Mouse (Mus musculus): ENCODE measurements around the gene C030005K15Rik. TPM values are rescaled to one million over a fixed set of nuclear protein-coding genes. Genes with fewer than 3 reads are reported as not detected.
A peak's percentile ranks its signal among the peaks of the same experiment; 100 is the strongest.

Gene C030005K15Rik
- total RNA-seq, 1 experiment, result not detected

DNA sequence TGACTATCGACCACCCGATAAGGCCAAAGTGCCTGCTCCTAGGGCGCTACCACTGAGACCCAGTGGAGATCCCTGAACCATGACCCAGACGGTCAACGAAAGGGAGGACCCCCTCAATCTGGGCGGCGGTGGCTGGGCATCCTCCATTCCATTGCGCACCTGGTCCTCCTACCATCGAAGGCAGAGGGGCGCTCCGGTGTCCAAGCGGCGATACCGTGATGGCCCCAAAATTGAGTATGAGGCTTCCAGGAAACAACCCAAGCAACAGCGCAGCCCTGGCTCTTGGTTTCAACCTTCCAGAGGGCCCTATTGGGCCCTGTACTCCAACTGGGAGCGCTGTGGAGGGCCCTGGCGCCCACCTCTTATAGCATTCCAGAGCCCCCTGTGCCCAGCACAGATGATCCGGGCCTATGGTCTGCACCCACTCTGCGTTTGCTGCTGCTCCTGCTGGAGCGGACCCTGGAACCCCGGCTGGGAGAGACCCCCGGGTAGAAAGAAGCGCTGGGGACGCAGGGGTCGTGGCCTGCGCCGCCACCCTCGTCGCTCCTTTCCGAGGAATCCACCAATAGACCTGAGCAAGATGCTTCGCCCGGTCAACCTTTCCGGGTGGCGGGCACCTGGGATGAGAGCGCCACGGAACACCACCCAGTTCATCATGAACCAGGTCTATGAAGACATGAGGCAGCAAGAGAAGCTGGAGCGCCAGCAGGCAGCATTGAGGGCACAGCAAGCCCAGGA is 33.0 kb downstream of the C030005K15Rik start:
- H3K9ac ChIP-seq (ENCODE audit: insufficient read depth, low read depth, low read length, poor library complexity, severe bottlenecking), result no peak overlapping the region
- TF ChIP-seq HCFC1 (IDR thresholded peaks at IDR 0.05; ENCODE audit: borderline replicate concordance, insufficient read depth, low read length), result no peak
- TF ChIP-seq MAFK (IDR thresholded peaks at IDR 0.05; ENCODE audit: insufficient read depth, low read depth, low read length), result no peak
- TF ChIP-seq ZNF384 (IDR thresholded peaks at IDR 0.05; ENCODE audit: low read depth, low read length), result no peak
- no peak for TF ChIP-seq ZC3H11A (IDR thresholded peaks at IDR 0.05; ENCODE audit: borderline replicate concordance, low read depth, low read length)
- TF ChIP-seq CHD2 (IDR thresholded peaks at IDR 0.05; ENCODE audit: low read depth, low read length), result no peak
- in situ Hi-C loops (cut with MboI; ENCODE audit: low sequenced_read_pairs in 2 of 2, unreplicated experiment in 2 of 2), result loop anchor here (25.0 kb wide), 2 partner anchors 306 to 331 kb away; no protein-coding TSS in a partner anchor
- peak overlapping the region in 1 of 2 experiments; percentile 36; a peak in 2 of 4 replicates for H3K4me3 ChIP-seq (ENCODE audit: insufficient read depth in 1 of 2, low read depth in 1 of 2, low read length in 2 of 2, poor library complexity in 1 of 2, severe bottlenecking in 1 of 2)
- no peak for DNase-seq (ENCODE audit: low read depth, low spot score)
- H3K36me3 ChIP-seq (ENCODE audit: control insufficient read depth, insufficient read depth, low read length, poor library complexity, severe bottlenecking), result no peaks in the 10 kb centered on the region
- H3K27ac ChIP-seq (ENCODE audit: insufficient read depth, low read depth, low read length, poor library complexity, severe bottlenecking), result no peak overlapping the region
- no peaks in the 10 kb centered on the region for H3K9me3 ChIP-seq (ENCODE audit: control insufficient read depth, insufficient read depth, low read depth, low read length)
- no peaks in the 10 kb centered on the region for H3K4me1 ChIP-seq (ENCODE audit: control insufficient read depth in 2 of 2, insufficient read depth in 2 of 2, low read length in 2 of 2, poor library complexity in 1 of 2)

DNA sequence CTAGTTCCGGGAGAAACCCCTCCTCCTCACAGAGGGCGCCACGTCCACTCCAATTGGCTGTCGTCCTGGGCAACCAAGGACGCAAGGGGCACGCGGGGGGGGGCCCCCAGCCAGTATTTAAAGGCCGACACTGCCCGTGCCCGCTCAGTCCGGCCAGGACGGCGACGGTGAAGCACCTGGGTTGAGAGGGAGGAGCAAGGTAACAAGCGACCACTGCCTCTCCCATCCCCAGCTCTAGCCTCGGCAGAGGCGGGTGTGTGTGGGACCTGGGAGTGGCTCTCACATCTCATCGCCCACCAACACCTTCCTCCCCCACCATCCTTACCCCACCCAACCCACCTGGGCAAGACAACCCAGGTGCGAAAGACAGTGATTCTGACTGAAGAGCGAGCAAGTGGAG is 33.6 kb downstream of the C030005K15Rik start, which contains the start of gene Ccer1:
Gene Ccer1 (plus strand): TSS at position 147 of the 400 bp plus-strand sequence.
- Histone ChIP-seq H3K36me3 (ENCODE audit: control insufficient read depth, insufficient read depth, low read length, poor library complexity, severe bottlenecking) (no peaks in the 10 kb centered on the region), H3K9me3 (ENCODE audit: control insufficient read depth, insufficient read depth, low read depth, low read length) (no peaks in the 10 kb centered on the region), H3K4me1 (ENCODE audit: control insufficient read depth in 2 of 2, insufficient read depth in 2 of 2, low read length in 2 of 2, poor library complexity in 1 of 2) (no peaks in the 10 kb centered on the region), H3K27ac (ENCODE audit: insufficient read depth, low read depth, low read length, poor library complexity, severe bottlenecking) (no peak within 1 kb of the TSS), H3K4me3 (ENCODE audit: insufficient read depth in 1 of 2, low read depth in 1 of 2, low read length in 2 of 2, poor library complexity in 1 of 2, severe bottlenecking in 1 of 2) (peak within 1 kb of the TSS in 1 of 2 experiments; percentile 36; a peak in 2 of 4 replicates), H3K9ac (ENCODE audit: insufficient read depth, low read depth, low read length, poor library complexity, severe bottlenecking) (no peak within 1 kb of the TSS)
- no peak for DNase-seq (ENCODE audit: low read depth, low spot score)
- in situ Hi-C loops (cut with MboI; ENCODE audit: low sequenced_read_pairs in 2 of 2, unreplicated experiment in 2 of 2), result loop anchor here (25.0 kb wide), 2 partner anchors 306 to 331 kb away; no protein-coding TSS in a partner anchor
- TF ChIP-seq ZC3H11A (IDR thresholded peaks at IDR 0.05; ENCODE audit: borderline replicate concordance, low read depth, low read length) (no peak), ZNF384 (IDR thresholded peaks at IDR 0.05; ENCODE audit: low read depth, low read length) (no peak), HCFC1 (IDR thresholded peaks at IDR 0.05; ENCODE audit: borderline replicate concordance, insufficient read depth, low read length) (no peak), CHD2 (IDR thresholded peaks at IDR 0.05; ENCODE audit: low read depth, low read length) (no peak), MAFK (IDR thresholded peaks at IDR 0.05; ENCODE audit: insufficient read depth, low read depth, low read length) (no peak)

DNA sequence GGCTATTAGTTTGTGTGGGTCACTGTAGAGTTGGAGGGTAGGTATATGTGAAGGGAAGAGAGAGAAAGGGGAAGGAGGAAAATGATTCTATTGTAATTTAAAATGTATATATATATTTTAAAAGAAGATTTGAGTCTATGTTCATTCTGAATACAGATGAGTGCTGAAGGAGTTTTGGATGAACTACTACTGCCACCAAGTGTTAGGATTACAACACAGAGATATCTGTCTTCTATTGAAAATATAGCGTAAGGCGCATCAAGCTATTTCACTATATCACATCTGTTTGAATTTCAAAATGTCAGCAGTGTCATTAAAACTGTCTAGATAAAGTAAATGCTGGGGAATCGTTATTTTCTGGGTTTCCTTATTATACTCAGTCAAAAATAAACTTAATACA is 37.1 kb downstream of the C030005K15Rik start:
- no peak overlapping the region for H3K27ac ChIP-seq (ENCODE audit: insufficient read depth, low read depth, low read length, poor library complexity, severe bottlenecking)
- no peaks in the 10 kb centered on the region for H3K9me3 ChIP-seq (ENCODE audit: control insufficient read depth, insufficient read depth, low read depth, low read length)
- DNase-seq (ENCODE audit: low read depth, low spot score), result no peak
- no peaks in the 10 kb centered on the region for H3K4me1 ChIP-seq (ENCODE audit: control insufficient read depth in 2 of 2, insufficient read depth in 2 of 2, low read length in 2 of 2, poor library complexity in 1 of 2)
- no peak overlapping the region for H3K9ac ChIP-seq (ENCODE audit: insufficient read depth, low read depth, low read length, poor library complexity, severe bottlenecking)
- H3K36me3 ChIP-seq (ENCODE audit: control insufficient read depth, insufficient read depth, low read length, poor library complexity, severe bottlenecking), result no peaks in the 10 kb centered on the region
- TF ChIP-seq MAFK (IDR thresholded peaks at IDR 0.05; ENCODE audit: insufficient read depth, low read depth, low read length) (no peak), HCFC1 (IDR thresholded peaks at IDR 0.05; ENCODE audit: borderline replicate concordance, insufficient read depth, low read length) (no peak), ZC3H11A (IDR thresholded peaks at IDR 0.05; ENCODE audit: borderline replicate concordance, low read depth, low read length) (no peak)
- no peak overlapping the region for H3K4me3 ChIP-seq (ENCODE audit: insufficient read depth in 1 of 2, low read depth in 1 of 2, low read length in 2 of 2, poor library complexity in 1 of 2, severe bottlenecking in 1 of 2)
- in situ Hi-C loops (cut with MboI; ENCODE audit: low sequenced_read_pairs in 2 of 2, unreplicated experiment in 2 of 2), result loop anchor here (25.0 kb wide), 2 partner anchors 302 to 327 kb away; no protein-coding TSS in a partner anchor

GRCm38 (mm10) chr10:97687198-97687597 is 39.4 kb downstream of the C030005K15Rik start:
- DNase-seq (ENCODE audit: low read depth, low spot score), result no peak
- TF ChIP-seq ZC3H11A (IDR thresholded peaks at IDR 0.05; ENCODE audit: borderline replicate concordance, low read depth, low read length) (no peak), HCFC1 (IDR thresholded peaks at IDR 0.05; ENCODE audit: borderline replicate concordance, insufficient read depth, low read length) (no peak), ZNF384 (IDR thresholded peaks at IDR 0.05; ENCODE audit: low read depth, low read length) (no peak), MAFK (IDR thresholded peaks at IDR 0.05; ENCODE audit: insufficient read depth, low read depth, low read length) (no peak), CHD2 (IDR thresholded peaks at IDR 0.05; ENCODE audit: low read depth, low read length) (no peak)
- no peaks in the 10 kb centered on the region for H3K4me1 ChIP-seq (ENCODE audit: control insufficient read depth in 2 of 2, insufficient read depth in 2 of 2, low read length in 2 of 2, poor library complexity in 1 of 2)
- H3K9me3 ChIP-seq (ENCODE audit: control insufficient read depth, insufficient read depth, low read depth, low read length), result no peaks in the 10 kb centered on the region
- H3K36me3 ChIP-seq (ENCODE audit: control insufficient read depth, insufficient read depth, low read length, poor library complexity, severe bottlenecking), result no peaks in the 10 kb centered on the region
- H3K27ac ChIP-seq (ENCODE audit: insufficient read depth, low read depth, low read length, poor library complexity, severe bottlenecking), result no peak overlapping the region
- no peak overlapping the region for H3K4me3 ChIP-seq (ENCODE audit: insufficient read depth in 1 of 2, low read depth in 1 of 2, low read length in 2 of 2, poor library complexity in 1 of 2, severe bottlenecking in 1 of 2)
- H3K9ac ChIP-seq (ENCODE audit: insufficient read depth, low read depth, low read length, poor library complexity, severe bottlenecking), result no peak overlapping the region
- in situ Hi-C loops (cut with MboI; ENCODE audit: low sequenced_read_pairs in 2 of 2, unreplicated experiment in 2 of 2), result loop anchor here (25.0 kb wide), 2 partner anchors 300 to 325 kb away; no protein-coding TSS in a partner anchor

Data from ES-E14 (cell line).